Mouse (Mus musculus): Measurements from ENCODE around the gene Magi3.

Gene Magi3

GRCm38 (mm10) chr3:104020101-104020500, 200.1 kb downstream of the Magi3 start:
- DNase-seq = no peak

DNA sequence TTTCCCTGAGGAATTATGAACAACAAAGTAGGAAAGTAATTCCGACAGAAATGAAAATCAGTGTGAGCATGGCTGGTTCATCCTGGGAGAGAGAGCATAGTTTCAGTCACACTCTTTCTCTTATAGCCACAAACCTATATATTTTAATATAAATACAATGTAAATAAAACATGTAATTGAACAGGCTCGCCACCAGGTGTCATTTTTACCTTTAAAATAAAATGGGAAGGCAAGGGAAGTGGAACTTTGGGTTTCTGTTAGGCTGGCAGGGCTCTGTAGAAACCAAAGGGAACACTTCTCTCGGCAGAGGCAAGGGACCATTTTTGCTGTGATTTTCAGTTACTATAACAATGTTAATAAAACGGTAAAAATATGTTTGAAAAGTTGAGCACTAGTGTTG, 200.7 kb downstream of the Magi3 start:
- DNase-seq = peak in 1 of 2 experiments; percentile 16

- no peak for DNase-seq
Measured at GRCm38 (mm10) chr3:104017931-104018330, 202.2 kb downstream of the Magi3 start.

DNA sequence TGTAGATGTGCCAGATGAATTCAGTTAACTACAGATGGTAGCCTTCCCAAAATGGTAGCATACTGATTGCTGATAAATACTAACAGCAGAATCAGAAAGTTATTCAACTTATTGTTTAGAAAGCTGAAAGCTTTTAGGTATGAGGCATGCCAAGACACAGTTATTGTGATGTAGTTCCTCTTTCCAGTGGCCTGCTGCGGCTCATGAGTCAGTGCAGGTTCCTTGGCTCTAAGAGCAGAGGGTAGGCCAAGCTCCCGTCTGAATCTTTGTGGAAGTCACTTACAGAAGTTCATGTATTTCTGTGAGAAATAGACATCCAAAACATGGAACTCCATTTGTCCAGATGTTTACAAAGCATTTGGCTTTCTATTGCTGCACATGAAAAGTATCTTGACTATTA, 208.2 kb downstream of the Magi3 start:
- DNase-seq = no peak

- no peak for DNase-seq
Measured at GRCm38 (mm10) chr3:104009924-104010662, 210.1 kb downstream of the Magi3 start.

DNA sequence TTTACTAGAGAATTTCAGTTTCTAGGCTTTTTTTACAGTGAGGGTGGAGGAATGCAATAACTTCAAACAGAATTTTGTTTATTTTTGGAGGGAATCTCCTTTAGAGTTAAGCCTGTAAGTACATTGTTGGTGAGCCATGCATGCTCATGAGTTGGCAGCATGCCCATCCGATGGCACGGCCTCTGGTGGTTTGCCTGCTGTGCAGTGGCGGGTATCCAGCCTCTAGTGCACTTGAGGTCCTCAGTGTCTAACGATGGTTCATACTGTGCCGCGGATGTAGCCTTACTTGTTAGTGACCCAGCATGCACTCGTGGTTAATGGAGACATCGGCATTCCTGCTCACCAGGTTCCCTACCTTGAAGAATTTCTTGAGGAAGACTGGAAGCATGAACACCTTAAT, 212.7 kb downstream of the Magi3 start:
- peak; percentile 42 to 55 for DNase-seq

DNA sequence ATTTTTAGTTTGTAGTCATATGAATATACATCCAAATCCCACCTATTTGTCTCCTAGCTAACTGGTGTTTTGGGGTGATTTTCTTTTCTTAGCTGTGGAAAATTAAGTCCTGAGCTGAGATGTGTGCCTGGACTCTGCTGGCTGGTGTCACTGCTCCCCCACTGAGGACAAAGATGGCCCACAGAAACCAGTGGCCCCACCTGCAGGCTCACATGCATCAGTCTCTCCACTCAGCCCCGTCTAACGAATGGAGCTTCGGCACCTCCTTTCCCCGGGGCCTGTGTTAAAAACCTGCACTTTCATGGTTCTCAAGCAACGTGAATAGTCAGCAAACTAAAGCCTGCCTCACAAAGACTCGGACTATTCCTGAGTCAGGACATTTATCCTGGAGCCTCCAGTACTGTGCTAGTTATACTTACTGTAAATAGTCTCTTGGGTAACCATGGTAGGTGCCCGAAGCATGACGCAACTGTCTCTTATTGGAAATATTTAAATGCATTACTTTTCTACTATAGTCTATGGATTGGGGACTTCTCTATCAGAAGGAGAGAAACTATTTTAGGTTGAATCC, 213.2 kb downstream of the Magi3 start:
- DNase-seq = peak; percentile 31 to 33

DNA sequence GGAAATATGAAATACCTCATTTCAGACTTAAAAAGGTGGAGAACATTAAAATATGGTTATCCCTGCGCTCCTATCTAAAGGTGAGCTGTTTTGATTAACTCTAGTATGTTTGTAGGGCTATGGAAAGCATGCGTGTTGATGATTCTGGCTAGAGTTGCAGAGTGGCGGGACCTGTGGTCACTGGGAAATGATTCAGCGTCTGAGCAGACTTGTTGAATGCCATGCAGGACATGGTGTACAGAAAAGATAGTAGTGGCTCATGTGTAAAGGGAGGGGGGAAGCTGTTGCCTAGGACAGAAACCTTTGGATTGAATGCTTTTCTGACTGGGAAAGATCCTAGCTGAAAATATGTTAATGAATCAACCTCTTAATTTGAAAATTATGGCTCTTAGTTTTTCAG, 221.4 kb downstream of the Magi3 start:
- DNase-seq = no peak

GRCm38 (mm10) chr3:103991271-103991670, 228.9 kb downstream of the Magi3 start:
- no peak for DNase-seq

DNA sequence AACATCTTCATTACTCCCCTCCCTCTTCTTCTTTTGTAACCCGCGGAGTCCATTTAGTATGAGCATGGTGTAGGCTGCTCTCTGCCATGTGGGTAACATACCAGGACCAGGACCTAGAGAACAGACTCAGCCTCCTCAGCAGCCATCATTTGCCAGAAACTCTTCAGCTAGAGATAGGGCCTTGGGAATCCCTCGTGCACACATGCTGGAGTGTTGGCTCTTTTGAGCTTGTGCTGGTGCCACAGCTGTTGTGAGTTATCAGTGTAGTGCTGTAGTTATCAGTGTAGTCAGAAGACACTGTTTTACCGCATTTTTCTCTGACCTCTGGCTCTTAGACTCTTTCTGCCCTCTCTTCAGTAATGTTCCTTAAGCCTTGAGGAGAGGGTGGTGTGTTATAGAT, 230.8 kb downstream of the Magi3 start:
- DNase-seq = no peak

DNA sequence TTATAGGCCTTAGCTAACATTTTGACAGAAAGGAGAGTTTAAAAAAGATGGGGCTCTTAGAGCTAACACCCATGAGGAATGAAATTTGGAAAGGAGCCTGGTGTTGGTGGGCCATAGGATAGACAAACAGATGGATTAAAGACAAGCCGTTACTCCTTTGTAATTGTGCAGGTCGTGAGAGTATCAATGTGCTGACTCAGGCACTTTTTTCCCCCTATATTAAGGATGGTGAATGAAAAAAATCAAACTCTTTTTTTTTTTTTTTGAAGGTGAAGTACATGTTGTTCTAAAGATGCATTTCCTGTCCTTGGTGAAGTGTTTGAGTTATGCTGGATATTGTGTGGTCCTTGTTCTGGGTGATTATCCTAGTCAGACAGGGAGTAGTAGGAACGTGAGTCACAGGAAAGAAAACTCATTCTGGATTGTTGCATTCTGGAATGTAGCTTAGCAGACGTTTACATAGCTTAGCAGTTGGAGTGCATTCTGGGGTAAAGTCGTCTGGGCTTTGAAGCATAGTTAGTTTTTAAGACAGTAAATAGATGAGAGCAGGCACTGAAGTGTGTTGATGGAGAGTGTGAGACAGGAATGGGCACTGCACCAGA, 232.2 kb downstream of the Magi3 start:
- DNase-seq = no peak

DNA sequence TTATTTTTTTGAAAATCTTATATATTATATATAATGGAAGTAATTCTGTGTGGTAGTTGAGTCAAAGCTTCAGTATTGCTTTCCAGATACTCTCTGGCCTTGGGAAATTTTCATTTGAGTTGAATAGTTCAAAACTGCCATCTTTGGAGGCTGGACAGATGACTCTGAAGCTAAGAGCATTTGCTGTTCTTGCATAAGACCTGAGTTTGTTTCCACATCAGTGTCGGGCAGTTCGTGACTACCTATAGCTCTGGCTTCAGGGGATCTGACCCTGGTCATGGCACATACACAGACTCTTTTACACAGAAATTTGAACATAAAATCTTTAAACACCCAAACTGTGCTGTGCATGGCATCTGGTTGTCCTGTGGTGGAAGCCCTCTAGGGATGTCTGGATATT, 235.0 kb downstream of the Magi3 start:
- DNase-seq = no peak

DNA sequence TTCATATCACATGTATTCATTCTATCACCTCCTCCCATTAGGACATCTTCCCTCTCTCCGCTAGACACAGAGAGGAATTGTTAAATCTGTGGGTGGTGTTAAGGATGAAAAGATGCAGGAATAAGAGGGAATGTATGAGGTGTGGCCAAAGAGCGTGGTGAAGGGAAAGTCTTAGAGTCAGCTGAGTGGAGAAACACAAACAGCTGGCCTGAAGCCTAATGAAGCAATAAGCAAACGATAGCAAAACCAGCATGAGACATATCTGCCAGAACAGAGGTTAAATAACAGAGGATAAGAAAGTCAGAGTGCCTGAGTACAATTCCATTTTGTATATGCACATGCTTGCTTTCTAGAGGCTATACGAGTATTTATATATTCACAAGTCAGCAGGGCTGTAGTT, 235.6 kb downstream of the Magi3 start:
- no peak for DNase-seq

DNA sequence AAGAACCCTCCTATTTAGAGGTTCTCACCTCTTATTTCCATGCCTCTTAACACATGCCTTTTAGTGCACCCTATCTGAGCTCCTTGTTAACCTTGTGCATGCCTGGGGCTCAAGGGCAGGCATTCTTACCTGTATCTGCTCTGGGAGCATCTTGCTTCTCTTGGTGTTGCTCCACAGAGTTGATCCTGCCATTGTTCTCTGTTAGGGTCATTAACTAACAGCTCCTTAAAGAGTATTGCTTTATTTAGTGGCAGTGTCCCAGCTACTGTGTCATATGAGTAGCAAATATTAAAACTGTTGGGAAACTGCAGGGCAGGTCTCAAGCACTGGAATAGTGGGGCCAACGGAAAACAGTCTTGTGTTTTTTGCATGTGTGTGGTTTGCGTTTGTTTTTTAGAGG, 249.0 kb downstream of the Magi3 start:
- DNase-seq = no peak

DNA sequence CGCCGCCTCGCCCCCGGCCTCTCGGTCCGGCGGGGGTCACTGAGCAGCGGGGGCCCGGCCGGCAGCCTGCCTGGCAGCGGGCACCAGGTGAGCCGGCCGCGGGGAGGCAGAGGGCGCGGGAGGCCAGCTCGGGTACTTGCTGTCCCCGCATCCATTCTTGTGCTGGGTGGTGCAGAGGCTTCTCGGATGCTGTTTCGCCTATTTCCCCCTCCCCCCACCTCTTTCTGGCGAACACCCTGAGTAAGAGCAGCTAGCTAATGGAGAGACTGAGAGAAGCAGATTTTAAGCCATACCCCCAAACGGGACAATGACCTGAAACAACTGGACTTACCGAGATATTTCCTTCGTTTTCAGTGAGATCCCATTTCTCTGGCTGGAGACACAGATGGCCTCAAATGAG, 251.5 kb downstream of the Magi3 start:
- DNase-seq = peak in 1 of 2 experiments; percentile 66

DNA sequence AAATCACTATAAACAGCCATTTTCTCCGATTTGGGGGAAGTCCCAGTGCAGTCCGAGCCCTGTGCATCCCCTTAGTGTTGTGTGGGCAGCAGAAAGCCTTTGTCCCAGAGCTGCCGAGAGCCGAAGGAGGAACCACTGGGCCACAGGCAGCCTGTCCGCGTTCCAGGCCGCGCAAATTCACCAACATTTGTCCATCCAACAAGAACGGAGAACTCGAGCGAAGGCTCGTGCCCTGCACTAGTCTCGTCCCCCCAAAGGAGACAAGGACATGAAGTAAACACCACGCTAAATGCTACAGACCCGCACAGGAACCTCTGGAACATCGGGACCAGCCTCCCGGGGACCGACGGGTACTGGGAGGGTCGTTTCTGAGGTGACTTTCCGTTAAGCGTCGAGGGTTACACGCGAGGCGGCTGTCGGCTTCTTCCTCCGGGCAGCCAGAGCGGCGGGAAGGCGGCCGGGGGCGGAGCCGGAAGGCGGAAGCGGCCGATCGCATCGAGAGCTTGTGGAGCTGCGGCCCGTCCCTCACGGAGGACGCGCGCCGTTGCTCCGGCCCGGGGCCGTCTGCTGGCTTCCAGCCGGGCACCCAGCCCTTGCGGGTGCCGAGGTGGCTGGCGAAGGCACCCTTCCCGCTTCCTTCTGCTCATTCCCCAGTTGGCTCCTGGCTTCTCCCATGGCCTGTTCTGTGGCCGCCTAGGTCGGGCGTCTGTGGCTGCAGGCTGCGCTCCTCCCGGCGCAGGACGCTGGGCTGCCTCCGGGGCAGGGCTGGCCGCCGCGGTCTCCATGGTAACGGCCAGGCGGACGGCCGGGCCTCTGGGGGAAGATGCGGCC, 252.1 kb downstream of the Magi3 start, which contains the start of gene Phtf1:
Phtf1 (plus strand) TSS at position 250 of the 831 bp plus-strand sequence.
- peak; percentile 81 to 89 for DNase-seq

- no peak for DNase-seq
Measured at GRCm38 (mm10) chr3:103967231-103967630, 252.9 kb downstream of the Magi3 start.

Data from cerebellum, adult 18-20 months (tissue).